Mouse (Mus musculus): Measurements from ENCODE around the gene Prmt7.
"Not testable (repeated sequence)": the region's sequence is repeated elsewhere in the genome, so short reads cannot be mapped to it uniquely, and the experiment has no call there.

Prmt7 gene

DNA sequence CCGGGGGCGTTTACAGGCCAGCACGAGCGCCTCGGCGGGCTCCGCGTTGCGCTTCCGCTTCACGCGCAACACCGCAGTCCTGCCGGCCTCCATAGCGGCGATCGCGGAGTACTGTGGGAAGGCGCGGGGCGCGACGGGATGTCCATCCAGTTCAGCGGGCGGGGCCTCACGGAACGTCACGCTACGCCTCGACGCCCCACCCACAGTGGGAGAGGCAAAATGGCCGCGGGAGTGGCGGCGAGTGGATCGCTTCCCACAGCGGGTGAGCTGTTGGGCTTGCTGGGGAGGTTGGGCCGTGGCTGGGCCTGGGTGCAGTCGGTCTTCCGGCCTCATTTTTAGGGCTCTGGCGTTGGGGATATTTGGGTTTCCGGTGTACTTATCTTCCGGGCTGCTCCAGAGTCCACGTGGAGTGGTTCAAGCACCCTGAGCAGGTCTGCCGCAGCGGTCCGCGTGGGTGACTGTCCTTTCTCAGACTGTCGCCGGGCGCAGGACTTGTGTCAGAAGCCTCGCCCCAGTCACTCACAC lies at the start of gene Prmt7, which contains the start of gene Slc7a6os:
Gene Prmt7 (plus strand): TSS at position 116 of the 525 bp plus-strand sequence.
Gene Slc7a6os (minus strand): TSS at position 115 of the 525 bp plus-strand sequence.
- DNase-seq (ENCODE audit: low read depth in 1 of 2, low spot score in 2 of 2), result peak; percentile 83 to 93

DNA sequence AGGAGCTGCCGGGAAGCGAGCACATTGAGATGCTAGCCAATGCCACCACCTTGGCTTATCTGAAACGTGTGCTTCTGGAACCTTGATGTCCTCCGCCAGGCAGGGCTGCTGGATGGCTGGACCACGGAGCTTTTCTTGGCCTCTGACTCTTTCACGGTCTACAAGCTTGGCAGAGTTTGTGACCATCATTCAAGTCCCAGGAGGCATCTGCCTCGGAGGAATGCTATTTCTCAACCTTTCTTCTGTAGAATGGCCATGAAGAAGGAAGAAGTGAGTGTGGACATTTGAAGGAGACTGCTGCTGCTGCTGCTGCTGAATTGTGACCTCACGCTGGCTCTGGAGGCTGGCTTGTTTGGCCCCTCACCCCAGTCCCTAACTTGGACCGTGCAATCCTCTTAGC lies 47.5 kb upstream of the Prmt7 start:
- no peak for DNase-seq (ENCODE audit: low read depth in 1 of 2, low spot score in 2 of 2)

DNA sequence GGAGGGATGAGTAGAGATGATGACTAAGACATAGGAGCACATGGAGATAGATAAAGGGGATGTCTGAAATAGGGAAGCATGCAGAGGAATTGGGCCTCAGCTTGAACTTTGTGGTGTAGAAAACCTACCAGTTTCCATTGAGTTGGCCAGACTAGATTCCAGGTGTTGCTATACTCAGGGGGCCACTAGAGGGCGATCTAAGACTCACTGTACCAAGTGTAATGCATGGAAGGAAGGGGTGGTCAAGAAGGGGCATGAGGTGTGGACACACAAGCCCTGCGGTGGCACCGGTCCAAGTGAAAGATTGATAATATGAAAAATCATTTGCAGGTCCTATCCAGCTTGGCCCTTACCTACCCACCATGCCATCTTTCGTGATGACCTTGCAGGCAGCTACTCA lies 45.3 kb upstream of the Prmt7 start:
- peak in 1 of 2 experiments; percentile 55 for DNase-seq (ENCODE audit: low read depth in 1 of 2, low spot score in 2 of 2)

DNA sequence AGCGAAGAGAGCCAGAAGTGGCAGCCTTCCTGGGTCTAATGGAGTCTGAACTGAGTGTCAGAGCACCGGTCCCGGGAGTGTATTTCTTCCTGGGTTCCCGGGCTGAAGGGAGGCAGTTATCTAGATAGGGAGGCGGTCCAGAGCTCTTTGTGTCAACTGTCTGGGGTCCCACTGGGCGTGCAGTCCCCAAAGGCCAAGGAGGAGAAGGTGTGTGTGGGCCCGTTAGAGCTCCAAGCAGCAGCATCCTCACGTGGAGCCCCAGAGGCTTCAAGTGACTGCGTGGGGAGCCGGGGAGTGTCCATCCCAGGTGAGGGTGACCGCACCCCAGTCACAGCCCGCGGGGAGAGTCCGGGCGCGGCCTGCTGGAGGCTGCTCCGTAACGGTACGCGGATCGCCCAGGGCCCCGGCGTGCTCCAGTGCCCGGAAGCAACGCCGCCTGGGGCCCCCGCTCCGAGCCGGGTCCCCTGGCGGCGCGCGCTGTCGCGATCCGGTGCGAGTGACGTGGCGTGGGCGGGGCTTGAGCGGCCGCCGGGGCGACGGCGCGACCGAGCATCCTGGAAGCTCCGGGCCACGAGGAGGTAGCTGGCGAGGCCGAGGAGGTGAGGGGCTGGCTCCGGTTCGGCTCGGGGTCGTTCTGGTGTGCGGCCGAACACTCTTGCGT lies 42.2 kb upstream of the Prmt7 start, which contains the start of gene Slc7a6:
Gene Slc7a6 (plus strand): TSS at position 502 of the 661 bp plus-strand sequence.
- peak in 1 of 2 experiments; percentile 73 for DNase-seq (ENCODE audit: low read depth in 1 of 2, low spot score in 2 of 2)

DNA sequence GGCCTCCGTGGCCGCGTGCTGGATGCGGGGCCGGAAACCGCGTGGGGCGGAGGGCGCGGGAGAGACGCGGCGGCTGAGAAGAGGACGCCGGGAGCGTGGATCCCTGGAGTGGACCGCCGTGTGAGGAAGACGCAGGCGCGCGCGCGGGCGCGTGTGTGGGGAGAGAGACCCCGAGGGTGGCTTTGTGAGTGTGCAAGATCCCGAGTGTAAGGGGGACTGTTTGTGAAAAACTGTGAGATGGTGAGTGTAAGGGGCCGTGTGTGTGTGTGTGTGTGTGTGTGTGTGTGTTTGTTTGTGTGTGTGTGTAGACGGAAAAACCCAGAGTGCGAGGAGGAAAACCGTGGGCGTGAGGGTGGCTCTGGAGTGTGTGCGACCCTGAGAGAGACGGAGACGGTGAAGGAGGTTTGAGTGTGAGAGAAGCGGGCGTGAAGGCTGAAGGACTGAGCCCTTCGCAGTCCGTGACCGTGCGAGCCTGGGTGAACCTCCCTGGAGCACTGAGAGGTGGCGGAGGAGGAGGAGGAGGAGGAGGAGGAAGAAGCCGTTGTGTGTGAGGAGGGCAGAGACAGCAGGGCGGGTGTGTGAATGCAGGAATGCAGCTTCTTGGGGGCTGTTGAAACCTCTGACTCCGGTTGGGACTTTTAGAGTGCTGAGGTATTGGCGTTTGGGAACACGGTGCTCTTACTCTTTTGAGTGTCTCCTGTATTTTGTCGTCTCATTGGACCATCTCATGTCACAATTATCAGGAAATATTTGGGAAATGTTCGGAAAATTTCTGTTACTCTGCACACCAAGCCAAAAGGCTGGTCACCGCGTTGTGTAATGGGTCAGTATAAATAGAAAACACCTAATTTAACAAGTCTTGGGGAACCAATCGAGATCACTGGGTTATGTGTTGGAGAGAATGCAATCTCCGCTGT lies 41.5 kb upstream of the Prmt7 start:
- no peak for DNase-seq (ENCODE audit: low read depth in 1 of 2, low spot score in 2 of 2)

DNA sequence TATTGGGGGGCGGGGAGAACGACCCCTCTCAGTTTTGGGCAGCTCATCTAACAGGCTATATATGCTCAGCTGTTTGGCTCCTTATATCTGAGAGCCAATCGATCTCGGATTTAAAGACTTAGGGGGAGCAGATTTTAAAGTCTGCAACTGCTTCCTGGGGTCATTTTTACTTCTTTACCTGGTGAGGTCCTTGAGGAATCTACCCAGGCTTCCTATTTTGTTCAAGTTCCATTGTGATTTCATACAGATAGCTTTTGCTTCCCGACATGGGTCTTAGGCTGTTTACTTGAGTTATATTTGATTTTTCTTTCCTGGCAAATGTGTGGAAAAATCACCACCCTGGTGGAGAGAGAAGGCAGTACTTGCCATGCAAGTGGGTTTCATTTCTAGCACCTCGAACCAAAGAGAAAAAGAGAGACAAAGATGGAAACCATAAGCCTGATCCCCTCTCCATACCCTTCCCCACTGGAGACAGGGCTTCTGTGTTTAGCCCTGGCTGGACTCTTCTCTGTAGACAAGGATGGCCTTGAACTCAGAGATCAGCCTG lies 40.7 kb upstream of the Prmt7 start:
- DNase-seq (ENCODE audit: low read depth in 1 of 2, low spot score in 2 of 2), result no peak

DNA sequence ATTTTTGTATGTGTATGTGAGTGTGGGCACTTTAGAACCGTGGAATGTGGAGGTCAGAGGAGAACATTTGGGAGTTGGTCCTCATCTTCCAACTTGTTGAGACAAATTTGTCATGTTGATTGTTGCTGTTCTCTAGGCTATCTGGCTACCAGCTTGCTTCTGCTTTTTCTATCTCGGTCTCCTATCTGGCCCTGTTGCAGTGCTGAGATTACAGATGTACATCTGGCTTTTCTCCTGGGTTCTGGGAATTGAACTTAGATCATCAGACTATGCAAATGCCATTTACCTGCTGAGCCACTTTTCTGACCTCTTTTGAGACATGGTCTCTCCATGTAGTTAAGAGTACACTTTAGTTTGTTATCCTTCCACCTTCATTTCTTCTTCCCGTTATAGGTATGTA lies 37.2 kb upstream of the Prmt7 start:
- DNase-seq (ENCODE audit: low read depth in 1 of 2, low spot score in 2 of 2), result no peak

DNA sequence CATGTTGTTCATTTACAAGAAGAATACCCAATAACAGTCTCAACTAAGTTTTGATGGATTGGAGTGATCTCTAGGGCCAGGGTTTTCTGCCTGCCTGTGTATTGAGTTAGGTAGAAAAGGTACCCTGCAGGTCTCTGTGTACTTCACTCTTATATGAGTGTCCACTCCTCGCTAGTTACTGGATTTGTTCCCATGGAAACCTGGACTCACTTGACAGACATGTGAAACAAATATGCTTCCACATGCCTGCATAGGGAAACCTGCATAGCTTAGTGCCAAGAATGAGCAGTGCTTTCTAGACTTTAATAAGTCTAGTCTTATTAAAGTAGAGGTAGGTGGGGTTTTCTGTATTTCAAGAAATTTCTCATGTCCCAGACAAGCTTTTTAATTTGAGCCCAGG lies 33.8 kb upstream of the Prmt7 start:
- DNase-seq (ENCODE audit: low read depth in 1 of 2, low spot score in 2 of 2), result no peak

DNA sequence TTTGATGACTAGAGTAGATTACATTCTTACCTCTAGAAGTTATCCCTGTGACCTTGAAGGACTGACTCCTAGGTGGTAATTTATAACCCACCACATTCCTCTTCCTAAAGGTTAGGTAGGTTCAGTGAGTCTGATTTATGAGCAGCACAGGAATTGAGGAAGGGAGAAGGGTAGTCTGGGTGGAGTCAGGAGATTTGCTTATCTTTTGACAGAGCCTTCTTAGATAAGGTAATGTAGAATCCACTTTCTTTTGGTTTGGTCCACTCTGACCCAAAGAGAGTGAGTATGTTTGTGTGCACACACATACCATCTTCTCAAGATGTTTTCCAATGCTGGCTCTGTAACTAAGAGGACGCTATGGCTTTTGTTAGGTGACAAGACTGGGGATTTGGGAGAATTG lies 33.1 kb upstream of the Prmt7 start:
- no peak for DNase-seq (ENCODE audit: low read depth in 1 of 2, low spot score in 2 of 2)

DNA sequence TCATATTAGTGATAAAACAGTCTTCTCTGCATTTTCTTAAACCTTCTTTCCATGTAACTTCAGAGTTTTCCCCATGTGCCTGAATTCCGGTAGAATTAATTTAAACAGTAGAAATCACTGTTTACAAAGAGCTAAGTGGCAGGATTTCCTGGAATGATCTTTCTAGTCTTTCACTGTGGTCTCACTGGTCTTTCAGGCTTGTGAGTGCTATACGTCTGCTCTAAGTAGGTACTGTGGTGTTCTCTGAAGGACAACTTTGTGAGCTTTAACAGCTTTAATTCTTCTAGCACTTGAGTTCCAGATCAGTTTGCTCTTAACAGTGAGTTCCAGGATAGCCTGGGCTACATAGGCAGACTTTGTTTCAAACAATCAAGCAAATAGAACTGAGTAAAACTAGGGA lies 32.3 kb upstream of the Prmt7 start:
- no peak for DNase-seq (ENCODE audit: low read depth in 1 of 2, low spot score in 2 of 2)

DNA sequence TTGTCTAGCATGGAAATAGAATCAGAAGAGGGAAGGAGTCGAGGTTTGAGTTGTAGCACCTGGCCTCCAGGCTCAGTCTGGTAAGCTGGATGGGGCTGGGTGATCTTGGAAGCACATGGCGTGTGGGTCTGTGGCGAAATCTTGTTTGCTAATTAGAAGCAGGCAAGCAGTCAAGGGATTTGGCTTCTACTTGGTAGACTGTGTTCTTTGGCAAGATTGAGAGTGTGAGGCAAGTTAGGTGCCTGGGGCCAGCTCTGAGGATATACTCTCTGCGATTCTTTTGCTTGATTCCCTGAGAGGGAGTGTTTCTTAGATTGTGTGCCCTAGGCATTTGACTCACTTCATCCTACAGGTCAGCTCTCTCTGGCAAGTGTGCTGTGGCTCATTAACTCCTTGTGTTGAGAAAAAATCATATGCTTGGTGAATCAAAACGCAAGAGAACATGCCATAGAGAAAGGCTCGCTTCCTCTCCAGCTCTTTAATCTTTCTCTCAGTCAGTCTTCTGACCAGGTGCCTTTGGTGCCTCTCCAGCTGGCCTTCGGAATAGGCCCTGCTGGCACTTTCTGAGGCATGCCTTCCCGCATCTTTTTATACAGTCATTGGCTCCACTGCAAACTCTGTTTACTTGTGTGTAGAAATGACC lies 25.0 kb upstream of the Prmt7 start:
- no peak for DNase-seq (ENCODE audit: low read depth in 1 of 2, low spot score in 2 of 2)

DNA sequence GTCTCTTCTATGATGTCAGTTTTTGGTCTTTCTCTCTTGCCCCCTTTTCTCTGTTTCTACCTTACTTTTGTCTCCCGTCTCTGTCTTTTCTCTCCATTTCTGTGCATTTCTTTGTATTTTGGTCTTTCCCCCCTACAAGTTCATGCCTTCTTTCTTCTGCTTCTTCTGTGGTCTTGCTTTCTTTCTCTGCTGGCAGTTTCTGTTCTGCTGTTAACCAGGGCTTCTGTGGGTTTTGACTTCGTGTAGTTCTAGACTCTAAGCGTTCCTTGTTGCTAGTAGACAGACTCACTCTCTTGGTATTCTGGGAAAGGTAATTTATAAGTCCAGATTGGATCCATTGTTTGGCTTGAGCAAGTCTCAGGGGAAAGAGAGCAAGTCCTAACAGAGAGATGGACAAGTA lies 24.3 kb upstream of the Prmt7 start:
- no peak for DNase-seq (ENCODE audit: low read depth in 1 of 2, low spot score in 2 of 2)

DNA sequence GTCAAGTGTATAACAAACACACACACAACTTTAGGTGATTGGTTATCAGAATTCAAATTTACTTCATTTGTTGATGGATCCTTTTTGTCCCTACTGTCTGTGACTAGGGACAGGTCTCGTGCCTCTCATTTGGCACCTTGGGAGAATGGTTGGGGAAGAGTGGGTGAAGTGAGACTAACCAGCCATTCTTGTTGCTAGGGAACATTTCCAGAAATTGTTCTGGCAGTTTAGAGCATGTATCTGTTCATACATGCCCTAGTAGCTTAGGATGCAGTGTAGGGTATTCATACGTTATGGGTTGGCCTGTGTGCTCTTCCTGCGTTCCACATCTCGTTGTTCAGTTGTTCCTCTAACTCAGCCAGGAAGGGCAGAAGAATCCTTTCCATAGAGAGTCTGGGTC lies 21.6 kb upstream of the Prmt7 start:
- no peak for DNase-seq (ENCODE audit: low read depth in 1 of 2, low spot score in 2 of 2)

DNA sequence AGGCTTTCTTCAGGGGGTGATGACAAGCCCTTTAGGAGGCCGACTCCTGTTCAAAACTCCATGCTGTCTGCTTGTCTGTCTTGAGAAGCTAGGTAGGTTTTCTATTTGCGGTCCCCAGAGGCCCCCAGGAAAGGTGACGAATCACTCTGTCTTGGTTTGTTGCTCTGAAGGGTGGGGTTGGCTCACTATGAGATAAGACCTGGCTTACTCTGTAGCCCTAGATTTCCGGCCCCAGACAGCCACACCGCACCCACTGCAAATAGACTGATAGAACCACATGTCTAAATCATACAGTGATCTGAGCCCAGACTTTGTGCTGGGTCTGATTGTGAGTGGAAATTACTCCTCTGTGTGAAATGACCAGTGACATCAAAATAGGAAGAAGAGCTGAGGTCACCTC lies 19.1 kb upstream of the Prmt7 start:
- no peak for DNase-seq (ENCODE audit: low read depth in 1 of 2, low spot score in 2 of 2)

DNA sequence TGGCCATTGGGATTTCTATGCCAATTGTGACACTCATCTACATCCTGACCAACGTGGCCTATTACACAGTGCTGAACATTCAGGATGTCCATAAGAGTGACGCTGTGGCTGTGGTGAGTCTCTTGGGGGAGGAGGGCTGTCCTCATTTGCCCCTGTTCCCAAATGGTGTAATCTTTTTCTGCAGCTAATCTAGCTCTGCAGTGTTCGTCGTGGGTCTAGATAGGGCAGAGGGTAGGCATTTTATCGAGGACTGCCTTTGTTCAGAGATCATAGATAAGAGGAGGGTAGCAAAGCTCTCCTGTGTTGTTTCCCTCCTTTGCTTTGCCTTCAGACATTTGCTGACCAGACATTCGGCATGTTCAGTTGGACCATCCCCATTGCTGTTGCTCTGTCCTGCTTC lies 17.6 kb upstream of the Prmt7 start:
- no peak for DNase-seq (ENCODE audit: low read depth in 1 of 2, low spot score in 2 of 2)

DNA sequence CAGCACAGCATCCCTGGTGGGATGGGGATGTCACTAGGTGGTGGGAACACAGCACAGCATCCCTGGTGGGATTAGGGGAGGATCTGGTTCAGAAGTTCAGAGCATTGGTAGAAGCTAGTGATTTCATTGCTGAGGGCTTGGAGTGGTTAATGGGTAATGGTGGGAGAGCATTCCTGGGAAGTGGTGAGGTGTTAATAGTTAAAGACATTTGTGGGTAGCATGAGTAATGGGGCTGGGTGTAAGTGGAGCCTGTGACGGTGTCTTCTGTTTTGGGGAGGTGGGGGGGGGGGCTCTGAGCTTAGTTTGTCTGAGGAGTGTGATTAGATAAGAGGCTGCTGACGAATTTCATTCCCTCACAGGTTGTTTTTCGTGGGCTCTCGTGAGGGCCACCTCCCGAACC lies 16.7 kb upstream of the Prmt7 start:
- no peak for DNase-seq (ENCODE audit: low read depth in 1 of 2, low spot score in 2 of 2)

DNA sequence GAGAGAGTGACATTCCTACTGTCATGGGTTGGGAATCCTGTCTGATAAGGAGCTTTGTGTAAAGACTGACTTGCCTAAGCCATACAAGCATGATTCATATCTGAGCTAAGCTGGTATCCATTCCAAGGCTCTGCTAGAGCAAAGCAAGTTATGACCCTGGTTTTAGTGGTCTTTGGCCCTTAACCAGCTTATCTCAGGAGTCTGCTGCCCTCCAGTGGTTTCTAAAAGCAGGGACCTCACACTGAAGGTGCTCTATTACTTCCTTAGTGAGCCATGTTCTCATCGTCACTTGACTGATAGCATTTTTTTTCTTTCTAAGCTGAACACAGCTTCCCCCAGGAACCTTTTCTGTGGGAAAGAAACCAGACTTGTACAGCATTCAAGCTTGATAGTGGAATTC lies 12.0 kb upstream of the Prmt7 start:
- no peak for DNase-seq (ENCODE audit: low read depth in 1 of 2, low spot score in 2 of 2)

DNA sequence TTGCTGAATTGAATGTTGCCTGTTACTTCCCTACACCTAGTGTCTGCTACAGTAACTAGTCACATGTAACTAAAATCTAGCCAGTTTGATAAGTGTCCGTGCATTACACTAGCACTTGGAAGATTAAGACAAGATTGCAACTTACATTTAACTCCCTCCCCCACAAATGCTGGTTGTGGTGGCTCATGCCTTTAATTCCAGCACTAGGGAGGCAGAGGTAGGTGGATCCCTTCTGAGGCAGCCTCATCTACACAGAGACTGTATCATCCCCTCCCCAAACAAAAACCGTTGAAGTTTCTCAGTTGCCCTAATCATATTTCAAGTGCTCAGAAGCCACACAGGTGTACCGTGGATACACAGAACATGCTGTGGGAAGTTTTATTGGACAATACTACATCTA lies 11.1 kb upstream of the Prmt7 start:
- DNase-seq (ENCODE audit: low read depth in 1 of 2, low spot score in 2 of 2), result not testable (repeated sequence)

DNA sequence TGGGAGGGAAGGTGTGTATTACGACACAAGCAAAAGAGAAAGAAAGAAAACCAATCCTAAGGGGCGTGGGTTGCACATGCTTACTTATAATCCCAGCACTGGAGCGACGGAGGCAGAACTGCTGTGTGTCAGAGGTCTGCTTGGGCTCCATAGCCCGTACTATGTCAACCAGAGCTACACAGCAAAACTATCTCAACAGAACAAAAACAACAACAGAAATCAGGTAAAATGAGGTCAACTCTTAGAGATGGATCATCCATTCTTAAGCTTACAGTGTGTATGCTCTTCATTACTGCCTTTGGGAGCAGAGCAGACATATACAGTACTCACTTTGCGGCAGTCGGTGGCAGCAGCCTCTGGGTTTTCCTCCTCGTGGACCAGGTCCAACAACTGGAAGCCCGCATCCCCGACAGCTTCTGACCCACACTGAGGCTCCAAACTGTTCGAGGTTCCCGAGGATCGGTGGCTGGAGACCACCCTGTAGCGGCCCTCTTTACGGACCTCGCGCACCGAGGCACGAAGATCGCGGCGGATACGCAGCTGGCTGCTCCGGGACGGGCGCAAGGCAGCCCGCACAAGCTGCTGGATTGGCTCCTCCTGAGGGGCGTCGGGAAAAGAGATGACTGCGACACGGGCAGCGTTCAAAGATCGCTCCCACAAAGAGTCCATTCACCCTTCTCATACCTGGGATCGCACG lies 553 bp upstream of the Prmt7 start:
- no peak for DNase-seq (ENCODE audit: low read depth in 1 of 2, low spot score in 2 of 2)

DNA sequence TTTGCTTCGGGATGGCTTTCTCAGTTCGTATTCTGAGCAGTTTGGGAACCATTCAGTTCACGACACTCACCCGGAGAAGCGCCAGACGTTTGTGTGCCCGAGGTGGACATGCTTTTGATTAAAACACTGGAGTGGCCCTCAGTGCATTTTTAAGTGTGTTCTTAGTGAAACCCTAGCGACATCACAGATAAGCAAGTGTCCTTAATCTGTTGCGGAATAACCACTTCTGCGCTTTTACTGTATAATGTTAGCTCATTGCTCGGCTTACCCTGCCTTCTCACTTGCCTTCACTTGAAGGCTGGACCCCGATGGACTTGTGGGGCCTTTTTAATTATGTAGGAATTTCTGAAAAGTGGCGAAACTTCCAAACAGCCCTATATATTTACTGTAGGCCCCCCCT lies 685 bp downstream of the Prmt7 start:
- no peak for DNase-seq (ENCODE audit: low read depth in 1 of 2, low spot score in 2 of 2)

DNA sequence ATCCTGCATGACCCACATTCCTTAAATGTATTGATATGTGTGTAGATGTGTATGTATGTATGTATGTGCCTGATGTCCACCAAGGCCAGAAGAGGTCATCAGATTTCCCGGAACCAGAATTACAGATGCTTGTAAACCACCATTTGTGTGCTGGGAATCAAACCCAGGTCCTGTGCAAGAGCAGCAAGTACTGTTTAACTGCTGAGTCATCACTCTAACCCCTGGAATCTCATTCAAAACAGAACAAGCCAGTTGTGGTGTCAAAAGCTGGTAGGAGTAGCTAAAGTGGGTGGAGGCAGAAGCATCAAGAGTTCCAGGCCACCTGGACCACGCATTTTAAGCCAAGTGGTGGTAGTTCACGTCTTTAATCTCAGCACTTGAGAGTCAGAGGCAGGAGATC lies 3.2 kb downstream of the Prmt7 start:
- DNase-seq (ENCODE audit: low read depth in 1 of 2, low spot score in 2 of 2), result no peak
